Mouse (Mus musculus) kidney, adult 10 weeks (tissue): ENCODE results near the gene Kcnj13. TPM values are rescaled to one million over a fixed set of nuclear protein-coding genes. Genes with fewer than 3 reads are reported as not detected.

ENCODE experiments used
- polyA plus RNA-seq: library from polyadenylated mRNA; stranded (reverse); fragments of 350-450 nt; fragmentation: Illumina TruSeq; extraction: RNeasy Lipid Tissue Mini Kit (QIAGEN cat#74804); gene quantifications from one replicate; pipeline ENCODE4 v1.2.3, GENCODE M21; 2014; ENCODE audit warnings: low read depth, low replicate concordance

Kcnj13 gene
- 2.8 TPM for polyA plus RNA-seq

DNA sequence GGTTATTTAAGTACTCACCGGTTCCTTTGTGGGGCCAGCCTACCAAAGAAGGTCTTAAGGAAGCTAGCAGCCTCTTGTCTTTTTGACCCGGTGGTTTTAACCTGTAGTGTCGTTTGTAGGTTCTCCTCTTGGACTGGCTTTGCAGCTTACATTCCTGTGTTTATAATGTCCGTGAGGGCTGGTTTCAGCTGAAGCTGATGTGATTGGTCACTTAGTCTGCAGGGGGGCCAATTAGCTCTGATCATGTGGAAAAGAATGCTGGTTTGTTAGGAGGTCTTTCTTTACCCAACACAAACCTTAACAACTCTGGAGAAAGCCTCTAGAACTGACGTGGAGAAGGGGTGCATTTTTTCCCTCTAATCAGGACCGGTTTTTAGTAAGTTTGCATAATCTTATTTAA is at the start of gene Kcnj13:
Kcnj13 (minus strand) TSS at position 136 of the 400 bp plus-strand sequence.

Other genes starting within 250 kb of the Kcnj13 start
- not detected for gene Ecel1, start 238.2 kb downstream of the Kcnj13 start, polyA plus RNA-seq
- gene Prss56, start 211.4 kb downstream of the Kcnj13 start, polyA plus RNA-seq, result not detected
- not detected for gene Chrnd, start 204.1 kb downstream of the Kcnj13 start, polyA plus RNA-seq
- not detected for gene Chrng, start 190.1 kb downstream of the Kcnj13 start, polyA plus RNA-seq
- 26.8 TPM for gene Eif4e2, start 180.8 kb downstream of the Kcnj13 start, polyA plus RNA-seq
- 324 TPM for gene Efhd1, start 130.4 kb downstream of the Kcnj13 start, polyA plus RNA-seq
- 114 TPM for gene Gigyf2, start 67.7 kb downstream of the Kcnj13 start, polyA plus RNA-seq
- not detected for gene Snorc, start 75.5 kb upstream of the Kcnj13 start, polyA plus RNA-seq
- 3.0 TPM for gene Neu2, start 115.2 kb upstream of the Kcnj13 start, polyA plus RNA-seq
- gene Ngef, start 179.1 kb upstream of the Kcnj13 start, polyA plus RNA-seq, result 1.8 TPM
- 1.0 TPM for gene Inpp5d, start 225.6 kb upstream of the Kcnj13 start, polyA plus RNA-seq